Mouse (Mus musculus) forebrain, embryonic 12.5 days (tissue): Measurements from ENCODE around the gene Hist1h3e. TPM values are rescaled to one million over a fixed set of nuclear protein-coding genes. Genes with fewer than 3 reads are reported as not detected.
A peak's percentile ranks its signal among the peaks of the same experiment; 100 is the strongest.

Source experiments
- ATAC-seq: fragments of 200-750 bp; cut with Nextera tagmentation; 2 replicates; pipeline ENCODE4 v1.8.0; 2017; ENCODE audit warnings: moderate TSS enrichment; ENCODE audit not compliant: low FRiP score
- H3K27ac ChIP-seq: fragments of 300-500 bp; sonication (generic); 2 replicates; pipeline ENCODE4 v1.5.1; 2016; ENCODE audit warnings: mild to moderate bottlenecking
- H3K27me3 ChIP-seq: fragments of 300-500 bp; sonication (generic); 2 replicates; pipeline ENCODE4 v1.6.1; 2016; ENCODE audit warnings: mild to moderate bottlenecking
- H3K36me3 ChIP-seq: fragments of 300-500 bp; sonication (generic); replicated peaks from 2 replicates; pipeline ENCODE4 v1.6.1; 2016; ENCODE audit warnings: mild to moderate bottlenecking
- H3K4me1 ChIP-seq: fragments of 300-500 bp; sonication (generic); 2 replicates; pipeline ENCODE4 v1.6.1; 2016
- H3K4me2 ChIP-seq: fragments of 300-500 bp; sonication (generic); 2 replicates; pipeline ENCODE4 v1.6.1; 2016; ENCODE audit warnings: mild to moderate bottlenecking, moderate library complexity
- H3K4me3 ChIP-seq: fragments of 300-500 bp; sonication (generic); replicated peaks from 2 replicates; pipeline ENCODE4 v1.5.1; 2016; ENCODE audit warnings: mild to moderate bottlenecking
- H3K9ac ChIP-seq: fragments of 300-500 bp; sonication (generic); 2 replicates; pipeline ENCODE4 v1.6.1; 2016; ENCODE audit warnings: mild to moderate bottlenecking
- H3K9me3 ChIP-seq: fragments of 300-500 bp; sonication (generic); 2 replicates; pipeline ENCODE4 v1.6.1; 2016
- WGBS: fragments of 180-500 bp; shearing (Covaris S2); methylation state at CpG from one replicate; pipeline ENCODE4 v1.1.7; 2016; 5-methylcytosine and 5-hydroxymethylcytosine counted together
- microRNA-seq: library from miRNA; unstranded; fragments of <30 nt; microRNA quantifications from one replicate; pipeline ENCODE4, GENCODE M21; 2017
- polyA plus RNA-seq: library from polyadenylated mRNA; unstranded; fragments of >200 nt; fragmentation: Nextera tagmentation; extraction: Ambion mirVana; gene quantifications from 2 replicates; pipeline ENCODE4 v1.2.1, GENCODE M21; 2016

The Hist1h3e gene
- polyA plus RNA-seq, 1 experiment from 2014 or later, result 7.6 TPM

- Histone ChIP-seq H3K27ac (0 out of 2 replicates have a peak overlapping the region, but pooled peaks have one; percentile 61), H3K4me1 (peaks cover 4% of the 10 kb centered on the region; the same call in 1 of the 2 replicates), H3K36me3 (no peaks in the 10 kb centered on the region), H3K4me2 (peak overlapping the region; percentile 55), H3K9ac (0 out of 2 replicates have a peak overlapping the region, but pooled peaks have one; percentile 33), H3K4me3 (peak overlapping the region; percentile 40), H3K9me3 (no peaks in the 10 kb centered on the region), H3K27me3 (no peaks in the 10 kb centered on the region)
- peak; percentile 66 for ATAC-seq
- WGBS, result under 1% methylated on average over 19 of the region's 19 CpGs
Measured at GRCm38 (mm10) chr13:23516822-23517602, 45.2 kb downstream of the Hist1h3e start.

DNA sequence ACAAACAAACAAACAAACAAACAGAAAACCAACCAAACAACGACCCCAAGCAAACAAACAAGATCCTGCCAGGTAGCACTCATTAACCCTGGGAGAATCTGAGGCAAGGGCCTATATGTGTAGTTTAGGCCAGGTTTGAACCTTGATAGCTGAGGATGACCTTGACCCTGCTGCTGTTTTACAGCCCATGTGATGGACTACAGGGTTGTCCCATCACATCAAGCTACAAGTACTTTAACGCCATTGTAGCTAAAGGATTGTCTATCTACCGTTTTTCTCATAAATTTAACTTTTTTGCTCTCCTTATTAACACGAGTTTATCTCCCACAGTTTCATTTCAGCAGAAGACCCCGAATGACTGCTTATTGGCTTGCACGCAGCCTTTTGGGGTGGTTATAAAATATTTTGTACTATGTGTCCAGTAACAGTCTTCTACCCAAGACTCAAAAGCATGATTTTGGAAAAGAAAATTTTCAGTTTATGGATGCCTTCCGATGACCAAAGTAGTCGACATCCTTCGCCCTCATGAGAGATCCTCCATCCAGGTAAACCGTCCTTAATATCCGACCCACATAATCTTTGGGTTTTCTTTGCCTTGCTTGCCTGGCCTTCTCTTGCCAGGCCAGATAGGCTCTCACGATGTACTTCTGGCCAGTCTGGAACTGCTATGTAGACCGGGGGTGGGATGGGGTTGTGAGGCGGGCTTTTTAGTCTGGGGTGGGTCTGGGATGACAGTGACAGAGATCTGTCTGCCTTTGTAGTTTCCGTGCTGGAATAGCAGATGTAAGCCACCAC is 46.1 kb downstream of the Hist1h3e start:
- Histone ChIP-seq H3K27me3 (no peaks in the 10 kb centered on the region), H3K9me3 (no peaks in the 10 kb centered on the region), H3K4me1 (peaks cover 4% of the 10 kb centered on the region; the same call in 1 of the 2 replicates), H3K9ac (peak overlapping the region; percentile 56), H3K36me3 (no peaks in the 10 kb centered on the region), H3K4me2 (peak overlapping the region; percentile 57), H3K4me3 (peak overlapping the region; percentile 40), H3K27ac (no peak overlapping the region)
- WGBS, result 55% methylated on average over 15 of the region's 15 CpGs
- ATAC-seq, result no peak

GRCm38 (mm10) chr13:23515281-23515680 is 46.9 kb downstream of the Hist1h3e start:
- Histone ChIP-seq H3K4me2 (no peak overlapping the region), H3K36me3 (no peaks in the 10 kb centered on the region), H3K4me1 (peaks cover 4% of the 10 kb centered on the region; the same call in 1 of the 2 replicates), H3K27ac (no peak overlapping the region), H3K4me3 (no peak overlapping the region), H3K9ac (no peak overlapping the region), H3K27me3 (no peaks in the 10 kb centered on the region), H3K9me3 (no peaks in the 10 kb centered on the region)
- ATAC-seq, result no peak
- WGBS, result 69% methylated on average over 5 of the region's 5 CpGs

DNA sequence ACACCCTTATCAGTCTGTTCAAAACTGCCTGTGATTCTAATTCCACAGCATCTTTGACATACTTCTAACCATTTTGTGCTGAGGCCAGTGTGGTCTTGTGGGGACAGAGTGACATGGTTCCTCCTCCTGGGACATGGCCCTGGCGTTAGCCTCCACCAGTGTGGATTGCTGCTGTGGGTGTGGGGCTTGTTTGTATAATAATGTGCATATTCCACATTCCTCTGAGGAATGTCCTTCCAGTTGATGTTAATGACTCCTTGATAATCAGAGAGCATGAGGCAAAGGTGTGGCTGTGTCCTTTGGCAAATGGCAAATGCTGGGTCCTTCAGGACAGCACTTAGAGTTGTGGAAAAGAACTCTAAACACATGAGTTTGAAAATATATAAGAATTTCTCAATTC is 48.7 kb downstream of the Hist1h3e start:
- no peak for ATAC-seq

More for the DNA sequence above, 48.7 kb downstream of the Hist1h3e start:
- Histone ChIP-seq H3K27me3 (0 out of 2 replicates have a peak, but pooled peaks cover 3% of the 10 kb centered on the region), H3K27ac (no peak overlapping the region), H3K4me2 (no peak overlapping the region), H3K9ac (no peak overlapping the region), H3K9me3 (no peaks in the 10 kb centered on the region), H3K4me3 (no peak overlapping the region), H3K4me1 (peaks cover 4% of the 10 kb centered on the region; the same call in 1 of the 2 replicates), H3K36me3 (no peaks in the 10 kb centered on the region)
- WGBS, result 88% methylated on average over 1 of the region's 1 CpGs

Small RNA genes within 50 kb of the gene (microRNA-seq; reads per million reads assigned to microRNA genes)
- gene Gm44297 (not detected), gene Gm44359 (not detected), gene Gm44394 (not detected), gene n-TStga1 (not detected)

Other genes with a start within 250 kb of the Hist1h3e start
- gene Zfp322a, start 193.2 kb downstream of the Hist1h3e start, polyA plus RNA-seq, result 64.1 and 65.6 TPM in 2 replicates
- gene Abt1, start 138.5 kb downstream of the Hist1h3e start, polyA plus RNA-seq, result 13.0 and 13.2 TPM in 2 replicates
- 0.18 and 0.36 TPM in 2 replicates for gene Btn1a1, start 96.5 kb downstream of the Hist1h3e start, polyA plus RNA-seq
- 0.23 and 0.36 TPM in 2 replicates for gene Btn2a2, start 73.5 kb downstream of the Hist1h3e start, polyA plus RNA-seq
- gene Hist1h4h, start 31.3 kb downstream of the Hist1h3e start, polyA plus RNA-seq, result 7.2 and 8.7 TPM in 2 replicates
- gene Hist1h2af, start 28.5 kb downstream of the Hist1h3e start, polyA plus RNA-seq, result 9.3 and 10.7 TPM in 2 replicates
- 7.2 and 8.3 TPM in 2 replicates for gene Hist1h3g, start 26.9 kb downstream of the Hist1h3e start, polyA plus RNA-seq
- gene Hist1h2bh, start 19.0 kb downstream of the Hist1h3e start, polyA plus RNA-seq, result 0.87 and 0.95 TPM in 2 replicates
- 0.99 and 1.5 TPM in 2 replicates for gene Hist1h3f, start 18.3 kb downstream of the Hist1h3e start, polyA plus RNA-seq
- 0.74 and 1.4 TPM in 2 replicates for gene Hist1h4f, start 10.7 kb downstream of the Hist1h3e start, polyA plus RNA-seq
- 0.47 and 0.56 TPM in 2 replicates for gene Hist1h1d, start 9.1 kb downstream of the Hist1h3e start, polyA plus RNA-seq
- gene Hist1h2ae, start 8.9 kb upstream of the Hist1h3e start, polyA plus RNA-seq, result 115 and 138 TPM in 2 replicates
- 8.9 and 11.4 TPM in 2 replicates for gene Hist1h2bg, start 9.0 kb upstream of the Hist1h3e start, polyA plus RNA-seq
- gene Hist1h2bf, start 11.8 kb upstream of the Hist1h3e start, polyA plus RNA-seq, result 7.2 and 9.5 TPM in 2 replicates
- gene Hist1h2ad, start 12.0 kb upstream of the Hist1h3e start, polyA plus RNA-seq, result 1.3 and 3.7 TPM in 2 replicates
- 5.8 and 6.6 TPM in 2 replicates for gene Hist1h3d, start 13.4 kb upstream of the Hist1h3e start, polyA plus RNA-seq
- gene Hist1h4d, start 19.2 kb upstream of the Hist1h3e start, polyA plus RNA-seq, result 137 and 142 TPM in 2 replicates
- gene Hist1h2be, start 58.8 kb upstream of the Hist1h3e start, polyA plus RNA-seq, result 3.0 and 3.7 TPM in 2 replicates
- 26.3 and 26.6 TPM in 2 replicates for gene Hist1h1e, start 60.2 kb upstream of the Hist1h3e start, polyA plus RNA-seq
- 1.4 and 1.6 TPM in 2 replicates for gene Hist1h2ac, start 121.6 kb upstream of the Hist1h3e start, polyA plus RNA-seq
- 34.6 and 36.5 TPM in 2 replicates for gene Hist1h2bc, start 121.8 kb upstream of the Hist1h3e start, polyA plus RNA-seq
- gene Hist1h1t, start 133.4 kb upstream of the Hist1h3e start, polyA plus RNA-seq, result not detected in 2 replicates
- 6.1 and 9.8 TPM in 2 replicates for gene Hist1h4c, start 136.1 kb upstream of the Hist1h3e start, polyA plus RNA-seq
- gene Hfe, start 148.5 kb upstream of the Hist1h3e start, polyA plus RNA-seq, result 2.0 and 2.5 TPM in 2 replicates
- gene Hist1h1c, start 176.4 kb upstream of the Hist1h3e start, polyA plus RNA-seq, result 15.2 and 15.9 TPM in 2 replicates
- gene Hist1h3c, start 183.2 kb upstream of the Hist1h3e start, polyA plus RNA-seq, result 11.1 and 13.8 TPM in 2 replicates
- gene Hist1h2bb, start 184.4 kb upstream of the Hist1h3e start, polyA plus RNA-seq, result 2.2 and 3.5 TPM in 2 replicates
- gene Hist1h2ab, start 188.8 kb upstream of the Hist1h3e start, polyA plus RNA-seq, result 59.9 and 73.2 TPM in 2 replicates
- gene Hist1h3b, start 189.9 kb upstream of the Hist1h3e start, polyA plus RNA-seq, result 14.0 and 15.8 TPM in 2 replicates
- gene Hist1h4b, start 194.6 kb upstream of the Hist1h3e start, polyA plus RNA-seq, result 5.3 and 8.2 TPM in 2 replicates
- gene Hist1h4a, start 198.9 kb upstream of the Hist1h3e start, polyA plus RNA-seq, result 0.88 TPM in 1 of 2 replicates, not detected in the other
- 5.1 and 5.2 TPM in 2 replicates for gene Hist1h3a, start 200.0 kb upstream of the Hist1h3e start, polyA plus RNA-seq
- gene Hist1h1a, start 201.3 kb upstream of the Hist1h3e start, polyA plus RNA-seq, result 3.3 and 4.0 TPM in 2 replicates
- 0.18 TPM in 1 of 2 replicates, not detected in the other for gene Trim38, start 207.5 kb upstream of the Hist1h3e start, polyA plus RNA-seq
- not detected in 2 replicates for gene Slc17a2, start 244.6 kb upstream of the Hist1h3e start, polyA plus RNA-seq